Mouse (Mus musculus): ENCODE data around the gene Mrgprg.

- no peak for TF ChIP-seq CTCF (IDR thresholded peaks at IDR 0.05; ENCODE audit: control insufficient read depth, insufficient read depth, insufficient replicate concordance, low read depth, low read length)
- TF ChIP-seq POLR2A (IDR thresholded peaks at IDR 0.05; ENCODE audit: control insufficient read depth, low read depth, low read length): no peak
Measured at GRCm38 (mm10) chr7:143777375-143777774, 10.6 kb upstream of the Mrgprg start.

All from testis, adult 2 months (tissue).